7 mouse cellular contexts compared by ENCODE assay signal in genomic region chr7:130576981-130577380, GRCm38 (mm10). TPM values are rescaled to one million over a fixed set of nuclear protein-coding genes. Genes with fewer than 3 reads are reported as not detected.
DNase-seq lines count a peak whose midpoint lies in the region; ATAC-seq and TF ChIP-seq lines count a peak whose summit lies in the region.

No protein-coding gene starts in this region.

- no peaks in the 10 kb centered on the region for H3K36me3 ChIP-seq in forebrain, embryonic 15.5 days
- H3K36me3 ChIP-seq in kidney, postnatal 0 days (ENCODE audit: insufficient read depth, low read length), result no peaks in the 10 kb centered on the region

- H3K27me3 ChIP-seq in forebrain, embryonic 15.5 days, result no peaks in the 10 kb centered on the region
- no peaks in the 10 kb centered on the region for H3K27me3 ChIP-seq in kidney, postnatal 0 days (ENCODE audit: insufficient read depth, low read length)

- no peaks in the 10 kb centered on the region for H3K9me3 ChIP-seq in forebrain, embryonic 15.5 days
- H3K9me3 ChIP-seq in kidney, postnatal 0 days (replicated peaks; ENCODE audit: low read length), result no peaks in the 10 kb centered on the region

- peak overlapping the region; percentile 25 for H3K4me2 ChIP-seq in forebrain, embryonic 15.5 days (replicated peaks)
- peak overlapping the region; percentile 44 for H3K4me2 ChIP-seq in kidney, postnatal 0 days (ENCODE audit: low read length)

- peak; percentile 12 for DNase-seq in right cerebral cortex, postnatal 4 days
- DNase-seq in right cerebral cortex, postnatal 36 days (ENCODE audit: low spot score in 2 of 2), result no peak
- DNase-seq in kidney, postnatal 0 days (ENCODE audit: low spot score), result no peak
- peak; percentile 66 to 84 for DNase-seq in lung, postnatal 4 days
- no peak for DNase-seq in cerebellum, adult 9-11 months
- DNase-seq in cerebellum, adult 11 months, result no peak

- ATAC-seq in forebrain, embryonic 15.5 days (replicated peaks), result no peak
- no peak for ATAC-seq in kidney, postnatal 0 days (replicated peaks; ENCODE audit: low FRiP score, low read depth)

- no peak for TF ChIP-seq CTCF in kidney, postnatal 0 days (IDR thresholded peaks at IDR 0.05; ENCODE audit: low read depth)

- no peak overlapping the region for H3K9ac ChIP-seq in forebrain, embryonic 15.5 days (replicated peaks)
- peak overlapping the region; percentile 31; the same call in 1 of the 2 replicates for H3K9ac ChIP-seq in kidney, postnatal 0 days (ENCODE audit: low read depth, low read length)

- WGBS in forebrain, embryonic 15.5 days, result 22% methylated on average over 10 of the region's 10 CpGs
- 23% methylated on average over 10 of the region's 10 CpGs for WGBS in kidney, postnatal 0 days

- H3K27ac ChIP-seq in forebrain, embryonic 15.5 days (replicated peaks), result peak overlapping the region; percentile 46
- peak overlapping the region; percentile 63 for H3K27ac ChIP-seq in kidney, postnatal 0 days

- peaks cover 26% of the 10 kb centered on the region for H3K4me1 ChIP-seq in forebrain, embryonic 15.5 days
- 0 out of 2 replicates have a peak, but pooled peaks cover 5% of the 10 kb centered on the region for H3K4me1 ChIP-seq in kidney, postnatal 0 days (replicated peaks; ENCODE audit: insufficient read depth, low read length)

- H3K4me3 ChIP-seq in forebrain, embryonic 15.5 days, result no peak overlapping the region
- H3K4me3 ChIP-seq in kidney, postnatal 0 days (replicated peaks; ENCODE audit: low read depth, low read length), result 0 out of 2 replicates have a peak overlapping the region, but pooled peaks have one; percentile 2

RNA-seq across cellular contexts. Expression of gene Tacc2, which starts 0.3 kb away (rescaled TPM):
- 53.5 and 56.5 TPM in 2 replicates for polyA plus RNA-seq in forebrain, embryonic 15.5 days (2015; fragmentation: Nextera tagmentation; extraction: Ambion mirVana)
- 27.5 and 29.5 TPM in 2 replicates for polyA plus RNA-seq in kidney, postnatal 0 days (2015; fragmentation: Nextera tagmentation; extraction: Ambion mirVana)

RNA-seq across cellular contexts. Expression of gene Nsmce4a, which starts 4.1 kb away (rescaled TPM):
- 108 and 113 TPM in 2 replicates for polyA plus RNA-seq in forebrain, embryonic 15.5 days (2015; fragmentation: Nextera tagmentation; extraction: Ambion mirVana)
- polyA plus RNA-seq in kidney, postnatal 0 days (2015; fragmentation: Nextera tagmentation; extraction: Ambion mirVana), result 163 and 179 TPM in 2 replicates

RNA-seq across cellular contexts. Expression of gene Ate1, which starts 56.8 kb away (rescaled TPM):
- polyA plus RNA-seq in forebrain, embryonic 15.5 days (2015; fragmentation: Nextera tagmentation; extraction: Ambion mirVana), result 87.5 and 96.2 TPM in 2 replicates
- 73.7 and 75.7 TPM in 2 replicates for polyA plus RNA-seq in kidney, postnatal 0 days (2015; fragmentation: Nextera tagmentation; extraction: Ambion mirVana)

Comparison
In these comparisons a context has a peak if more than half of its experiments do, and no peak if none do; other contexts are left out.
1. DNase-seq: peak in right cerebral cortex, postnatal 4 days (single experiment) and lung, postnatal 4 days (2 of 2); none in right cerebral cortex, postnatal 36 days (0 of 2), kidney, postnatal 0 days (single experiment), cerebellum, adult 9-11 months (single experiment) and cerebellum, adult 11 months (single experiment).